Mouse (Mus musculus) mouse trophoblast stem cell (cell line): Measurements from ENCODE around the gene Aunip.
"Not testable (repeated sequence)": the region's sequence is repeated elsewhere in the genome, so short reads cannot be mapped to it uniquely, and the experiment has no call there.

Source experiments
- in situ Hi-C, 2 experiments: fragments of 300-500 bp; cut with MseI, MboI; formaldehyde crosslinking; loops; 2 replicates in 1 of 2; 3 replicates in 1 of 2; pipeline ENCODE4 v1.15.1; 2025

The Aunip gene

GRCm38 (mm10) chr4:134484231-134484630 lies 26.6 kb upstream of the Aunip start:
- in situ Hi-C loops, result no loop called here

- in situ Hi-C loops, result no loop called here
Observed at GRCm38 (mm10) chr4:134485151-134485900, 25.5 kb upstream of the Aunip start.

- in situ Hi-C loops, result no loop called here
Observed at GRCm38 (mm10) chr4:134488211-134488610, 22.6 kb upstream of the Aunip start.

GRCm38 (mm10) chr4:134489986-134490665 lies 20.7 kb upstream of the Aunip start:
- in situ Hi-C loops, result no loop called here

- in situ Hi-C loops, result no loop called here
Observed at GRCm38 (mm10) chr4:134491716-134492115, 19.1 kb upstream of the Aunip start.

GRCm38 (mm10) chr4:134494161-134494560 lies 16.6 kb upstream of the Aunip start:
- in situ Hi-C loops, result not testable (repeated sequence)

GRCm38 (mm10) chr4:134494780-134495545 lies 15.8 kb upstream of the Aunip start:
- in situ Hi-C loops, result no loop called here

GRCm38 (mm10) chr4:134495546-134495923 lies 15.3 kb upstream of the Aunip start:
- in situ Hi-C loops, result no loop called here

- in situ Hi-C loops, result no loop called here
Observed at GRCm38 (mm10) chr4:134496595-134497210, 14.1 kb upstream of the Aunip start, which contains the start of gene Paqr7. Gene Paqr7, plus strand, starts transcription at chr4:134496697.

GRCm38 (mm10) chr4:134497223-134497622 lies 13.6 kb upstream of the Aunip start:
- in situ Hi-C loops, result no loop called here

GRCm38 (mm10) chr4:134497986-134498731 lies 12.6 kb upstream of the Aunip start:
- in situ Hi-C loops, result no loop called here

- in situ Hi-C loops, result not testable (repeated sequence)
Observed at GRCm38 (mm10) chr4:134498983-134499382, 11.8 kb upstream of the Aunip start.

- in situ Hi-C loops, result no loop called here
Observed at GRCm38 (mm10) chr4:134501095-134501494, 9.7 kb upstream of the Aunip start.

GRCm38 (mm10) chr4:134503686-134504357 lies 7.0 kb upstream of the Aunip start:
- in situ Hi-C loops, result no loop called here

- in situ Hi-C loops, result no loop called here
Observed at GRCm38 (mm10) chr4:134505303-134505789, 5.5 kb upstream of the Aunip start.

- in situ Hi-C loops, result no loop called here
Observed at GRCm38 (mm10) chr4:134505966-134506594, 4.7 kb upstream of the Aunip start.

GRCm38 (mm10) chr4:134506713-134507112 lies 4.1 kb upstream of the Aunip start:
- in situ Hi-C loops, result no loop called here

- in situ Hi-C loops, result no loop called here
Observed at GRCm38 (mm10) chr4:134510396-134510795, 403 bp upstream of the Aunip start.

GRCm38 (mm10) chr4:134511730-134512129 lies 931 bp downstream of the Aunip start:
- in situ Hi-C loops, result no loop called here

- in situ Hi-C loops, result no loop called here
Observed at GRCm38 (mm10) chr4:134512798-134513197, 2.0 kb downstream of the Aunip start.
